Mouse (Mus musculus) embryonic facial prominence, embryonic 12.5 days (tissue): ENCODE measurements around the gene Nup188. TPM values are rescaled to one million over a fixed set of nuclear protein-coding genes. Genes with fewer than 3 reads are reported as not detected.

ENCODE experiments used
- ATAC-seq: fragments of 200-750 bp; cut with Nextera tagmentation; 2 replicates; pipeline ENCODE4 v1.8.0; 2017; ENCODE audit not compliant: insufficient number of reproducible peaks, insufficient read depth, low FRiP score, low TSS enrichment
- H3K27ac ChIP-seq: fragments of 300-500 bp; sonication (generic); 2 replicates; pipeline ENCODE4 v1.5.1; 2016; ENCODE audit warnings: mild to moderate bottlenecking
- H3K27me3 ChIP-seq: fragments of 300-500 bp; sonication (generic); 2 replicates; pipeline ENCODE4 v1.6.1; 2016; ENCODE audit warnings: mild to moderate bottlenecking, moderate library complexity
- H3K36me3 ChIP-seq: fragments of 300-500 bp; sonication (generic); 2 replicates; pipeline ENCODE4 v1.6.1; 2016; ENCODE audit warnings: mild to moderate bottlenecking
- H3K4me1 ChIP-seq: fragments of 300-500 bp; sonication (generic); 2 replicates; pipeline ENCODE4 v1.6.1; 2016
- H3K4me2 ChIP-seq: fragments of 300-500 bp; sonication (generic); replicated peaks from 2 replicates; pipeline ENCODE4 v1.6.1; 2016; ENCODE audit warnings: mild to moderate bottlenecking, moderate library complexity
- H3K4me3 ChIP-seq: fragments of 300-500 bp; sonication (generic); 2 replicates; pipeline ENCODE4 v1.5.1; 2016; ENCODE audit warnings: mild to moderate bottlenecking
- H3K9ac ChIP-seq: fragments of 300-500 bp; sonication (generic); 2 replicates; pipeline ENCODE4 v1.6.1; 2016; ENCODE audit warnings: mild to moderate bottlenecking, moderate library complexity
- H3K9me3 ChIP-seq: fragments of 300-500 bp; sonication (generic); 2 replicates; pipeline ENCODE4 v1.6.1; 2016; ENCODE audit warnings: mild to moderate bottlenecking, moderate library complexity
- WGBS: fragments of 180-500 bp; shearing (Covaris S2); methylation state at CpG from one replicate; pipeline ENCODE4 v1.1.7; 2016; 5-methylcytosine and 5-hydroxymethylcytosine counted together
- polyA plus RNA-seq: library from polyadenylated mRNA; unstranded; fragments of >200 nt; fragmentation: Nextera tagmentation; extraction: Ambion mirVana; gene quantifications from 2 replicates; pipeline ENCODE4 v1.2.1, GENCODE M21; 2016

Gene Nup188
- polyA plus RNA-seq, 1 experiment from 2014 or later, result 37.2 TPM

- H3K27me3 ChIP-seq, result no peaks in the 10 kb centered on the region
- WGBS, result 3% methylated on average over 73 of the region's 73 CpGs
These were observed 72.6 kb downstream of the Nup188 start, which contains the start of gene Sh3glb2 for GRCm38 (mm10) chr2:30358533-30359531. TSS of gene Sh3glb2 (minus strand) at chr2:30359337.

DNA sequence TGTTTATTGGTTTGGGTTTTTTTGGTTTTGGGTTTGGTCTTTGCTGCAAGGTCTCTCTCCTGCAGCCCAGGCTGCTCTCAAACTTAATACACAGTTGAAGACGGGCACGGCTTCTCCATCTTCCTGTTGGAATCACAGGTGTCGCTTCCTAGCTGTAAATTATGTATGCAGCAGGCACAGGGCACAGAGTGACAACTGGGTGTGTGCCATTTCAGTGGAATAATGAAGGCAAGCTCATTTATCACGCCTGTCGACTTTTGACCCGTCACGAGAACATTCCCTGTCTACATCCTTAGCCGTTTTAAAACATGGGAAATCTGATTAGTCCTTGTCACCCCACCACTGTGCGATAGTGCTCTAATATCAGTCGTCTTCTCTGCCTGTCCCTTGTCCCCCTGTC is 74.4 kb downstream of the Nup188 start:
- Histone ChIP-seq H3K27me3 (no peaks in the 10 kb centered on the region), H3K36me3 (no peaks in the 10 kb centered on the region), H3K4me2 (no peak overlapping the region), H3K4me3 (no peak overlapping the region), H3K9ac (no peak overlapping the region), H3K4me1 (peaks cover 33% of the 10 kb centered on the region), H3K9me3 (no peaks in the 10 kb centered on the region), H3K27ac (no peak overlapping the region)
- 75% methylated on average over 10 of the region's 10 CpGs for WGBS
- ATAC-seq, result no peak

More at GRCm38 (mm10) chr2:30358533-30359531, 72.6 kb downstream of the Nup188 start, which contains the start of gene Sh3glb2:
- H3K27ac ChIP-seq, result peak within 1 kb of the TSS; percentile 65
- peak within 1 kb of the TSS; percentile 93 for H3K4me2 ChIP-seq
- peak within 1 kb of the TSS; percentile 79 for H3K4me3 ChIP-seq
- H3K36me3 ChIP-seq, result peaks cover 7% of the 10 kb centered on the region
- H3K9ac ChIP-seq, result peak within 1 kb of the TSS; percentile 87
- ATAC-seq, result peak; percentile 62
- H3K4me1 ChIP-seq, result peaks cover 23% of the 10 kb centered on the region
- H3K9me3 ChIP-seq, result no peaks in the 10 kb centered on the region

DNA sequence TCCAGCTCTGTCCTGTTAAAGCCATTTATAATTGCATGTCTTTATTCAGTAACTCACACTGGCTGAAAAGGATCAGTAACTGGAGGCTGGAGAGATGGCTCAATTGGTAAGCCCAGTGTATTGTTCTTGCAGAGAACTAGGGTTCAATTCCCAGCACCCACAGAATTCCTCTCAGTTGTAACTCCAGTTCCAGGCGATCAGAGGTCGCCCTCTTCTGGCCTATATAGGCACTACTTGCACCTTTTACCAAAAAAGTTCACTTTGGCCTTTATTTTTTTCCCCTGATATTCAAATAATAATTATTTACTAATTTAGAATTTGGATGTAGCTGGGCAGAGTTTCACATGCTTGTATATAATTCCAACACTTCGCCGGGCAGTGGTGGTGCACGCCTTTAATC is 76.7 kb downstream of the Nup188 start:
- Histone ChIP-seq H3K9me3 (no peaks in the 10 kb centered on the region), H3K27ac (no peak overlapping the region), H3K36me3 (peaks cover 5% of the 10 kb centered on the region), H3K4me2 (no peak overlapping the region), H3K4me3 (no peak overlapping the region), H3K9ac (no peak overlapping the region), H3K4me1 (peaks cover 20% of the 10 kb centered on the region), H3K27me3 (no peaks in the 10 kb centered on the region)
- 72% methylated on average over 5 of the region's 5 CpGs for WGBS
- ATAC-seq, result no peak

GRCm38 (mm10) chr2:30363773-30364650 is 77.8 kb downstream of the Nup188 start, which contains the start of gene Miga2:
TSS of gene Miga2 (plus strand) at chr2:30364233.
- peaks cover 17% of the 10 kb centered on the region for H3K36me3 ChIP-seq

DNA sequence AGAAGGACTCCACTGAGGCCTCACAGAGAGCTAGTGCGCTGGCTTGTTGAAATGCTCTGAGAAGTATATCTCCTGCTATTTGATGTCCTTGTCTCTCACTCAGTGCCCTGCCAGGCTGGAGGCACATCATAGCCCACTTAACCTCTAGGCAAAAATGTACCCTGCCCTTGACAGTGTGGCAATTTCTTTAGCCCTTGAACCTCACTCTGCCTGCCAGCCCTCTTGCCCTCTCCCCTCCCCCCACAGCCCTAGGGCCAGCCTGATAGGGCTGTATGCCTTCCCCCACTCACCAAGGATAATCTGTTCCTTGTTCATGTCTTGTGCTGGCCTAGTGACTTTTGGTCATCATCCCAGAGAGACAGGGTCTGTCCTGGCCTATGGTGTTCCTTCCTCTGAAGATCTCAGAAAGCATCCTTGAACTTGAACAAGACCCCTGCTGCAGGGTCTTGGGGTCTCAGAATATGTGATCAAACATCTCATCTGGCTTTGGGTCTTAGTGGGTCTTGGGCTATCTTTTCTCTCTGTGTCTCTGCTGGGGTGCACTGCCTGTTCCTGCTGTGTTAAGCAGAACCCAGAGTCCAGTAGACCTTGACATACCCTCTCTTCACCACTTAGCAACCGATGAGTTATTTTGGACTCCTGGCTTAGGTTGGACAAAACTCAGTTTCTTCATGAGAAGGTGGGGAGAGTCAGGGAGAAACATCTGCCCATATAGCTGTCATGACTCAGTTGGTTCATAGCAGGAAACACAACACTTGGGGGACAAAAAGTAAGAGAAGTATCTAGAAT is 79.3 kb downstream of the Nup188 start:
- no peak for ATAC-seq
- H3K9me3 ChIP-seq, result no peaks in the 10 kb centered on the region
- peaks cover 11% of the 10 kb centered on the region for H3K4me1 ChIP-seq
- H3K4me2 ChIP-seq, result peak overlapping the region; percentile 87
- H3K36me3 ChIP-seq, result peaks cover 31% of the 10 kb centered on the region
- H3K27ac ChIP-seq, result no peak overlapping the region
- H3K4me3 ChIP-seq, result peak overlapping the region; percentile 92
- H3K27me3 ChIP-seq, result no peaks in the 10 kb centered on the region
- peak overlapping the region; percentile 88 for H3K9ac ChIP-seq
- WGBS, result 84% methylated on average over 2 of the region's 2 CpGs

More at GRCm38 (mm10) chr2:30363773-30364650, 77.8 kb downstream of the Nup188 start, which contains the start of gene Miga2:
- Histone ChIP-seq H3K27ac (peak within 1 kb of the TSS; percentile 76), H3K9ac (peak within 1 kb of the TSS; percentile 88), H3K4me1 (peaks cover 11% of the 10 kb centered on the region), H3K4me2 (peak within 1 kb of the TSS; percentile 87), H3K9me3 (no peaks in the 10 kb centered on the region), H3K27me3 (no peaks in the 10 kb centered on the region), H3K4me3 (peak within 1 kb of the TSS; percentile 92)
- ATAC-seq, result peak; percentile 98
- under 1% methylated on average over 54 of the region's 54 CpGs for WGBS

- no peak overlapping the region for H3K9ac ChIP-seq
- WGBS, result 81% methylated on average over 5 of the region's 5 CpGs
- ATAC-seq, result no peak
These were observed 80.0 kb downstream of the Nup188 start for GRCm38 (mm10) chr2:30366203-30366602.

GRCm38 (mm10) chr2:30371544-30371943 is 85.3 kb downstream of the Nup188 start:
- H3K9ac ChIP-seq, result no peak overlapping the region
- peaks cover 85% of the 10 kb centered on the region for H3K36me3 ChIP-seq
- H3K27me3 ChIP-seq, result no peaks in the 10 kb centered on the region
- no peak overlapping the region for H3K4me2 ChIP-seq
- H3K4me3 ChIP-seq, result no peak overlapping the region
- WGBS, result 92% methylated on average over 8 of the region's 8 CpGs
- no peak overlapping the region for H3K27ac ChIP-seq
- no peak for ATAC-seq
- H3K4me1 ChIP-seq, result no peaks in the 10 kb centered on the region
- no peaks in the 10 kb centered on the region for H3K9me3 ChIP-seq

More at GRCm38 (mm10) chr2:30366203-30366602, 80.0 kb downstream of the Nup188 start:
- Histone ChIP-seq H3K4me1 (peaks cover 11% of the 10 kb centered on the region), H3K36me3 (peaks cover 39% of the 10 kb centered on the region), H3K4me3 (no peak overlapping the region), H3K27ac (no peak overlapping the region), H3K9me3 (no peaks in the 10 kb centered on the region), H3K4me2 (no peak overlapping the region), H3K27me3 (no peaks in the 10 kb centered on the region)

DNA sequence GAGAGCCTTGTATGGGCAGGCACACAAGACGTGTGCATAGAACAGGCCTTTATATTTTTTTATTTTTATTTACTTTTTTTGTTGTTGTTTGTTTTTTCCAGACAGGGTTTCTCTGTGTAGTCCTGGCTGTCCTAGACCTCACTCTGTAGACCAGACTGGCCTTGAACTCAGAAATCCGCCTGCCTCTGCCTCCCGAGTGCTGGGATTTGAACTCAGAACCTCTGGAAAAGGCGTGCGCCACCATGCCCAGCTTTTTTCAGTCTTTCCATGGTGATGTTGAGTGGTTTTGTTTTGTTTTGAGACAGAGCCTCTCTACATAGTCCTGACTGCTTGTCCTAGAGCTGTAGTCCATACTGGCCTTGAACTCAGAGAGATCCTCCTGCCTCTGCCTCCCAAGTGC is 86.5 kb downstream of the Nup188 start:
- H3K4me1 ChIP-seq, result no peaks in the 10 kb centered on the region
- H3K9ac ChIP-seq, result no peak overlapping the region
- no peaks in the 10 kb centered on the region for H3K27me3 ChIP-seq
- peaks cover 92% of the 10 kb centered on the region for H3K36me3 ChIP-seq
- no peak for ATAC-seq
- no peak overlapping the region for H3K27ac ChIP-seq
- H3K9me3 ChIP-seq, result no peaks in the 10 kb centered on the region
- no peak overlapping the region for H3K4me2 ChIP-seq
- H3K4me3 ChIP-seq, result no peak overlapping the region
- WGBS, result 96% methylated on average over 5 of the region's 5 CpGs

DNA sequence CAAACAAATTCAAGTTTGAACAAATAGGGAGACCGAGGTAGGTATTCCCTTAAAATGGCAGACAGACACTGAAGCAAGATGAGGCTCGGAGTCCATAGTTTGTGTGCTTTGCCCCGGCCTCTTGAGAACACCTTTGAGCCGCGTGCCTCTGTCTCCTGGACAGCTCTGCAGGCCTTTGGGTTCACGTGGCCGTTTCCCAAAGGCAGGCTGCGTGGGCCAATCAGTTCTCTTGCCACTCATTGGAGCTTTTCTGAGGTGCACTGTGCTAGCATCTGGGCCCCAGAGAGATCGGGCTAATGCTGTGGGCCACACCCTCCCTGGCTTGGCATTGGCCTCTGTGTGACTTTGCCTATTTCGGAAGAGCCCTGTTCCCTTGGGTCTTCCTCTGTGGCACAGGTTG is 89.7 kb downstream of the Nup188 start:
- Histone ChIP-seq H3K36me3 (peaks cover 91% of the 10 kb centered on the region), H3K4me1 (no peaks in the 10 kb centered on the region), H3K27ac (no peak overlapping the region), H3K9me3 (no peaks in the 10 kb centered on the region), H3K27me3 (no peaks in the 10 kb centered on the region), H3K4me3 (no peak overlapping the region), H3K4me2 (no peak overlapping the region), H3K9ac (no peak overlapping the region)
- 88% methylated on average over 10 of the region's 10 CpGs for WGBS
- no peak for ATAC-seq

GRCm38 (mm10) chr2:30377721-30378120 is 91.5 kb downstream of the Nup188 start:
- Histone ChIP-seq H3K9ac (no peak overlapping the region), H3K4me3 (no peak overlapping the region), H3K36me3 (peaks cover 92% of the 10 kb centered on the region), H3K4me1 (no peaks in the 10 kb centered on the region), H3K9me3 (no peaks in the 10 kb centered on the region), H3K27me3 (no peaks in the 10 kb centered on the region), H3K27ac (no peak overlapping the region), H3K4me2 (no peak overlapping the region)
- 79% methylated on average over 5 of the region's 5 CpGs for WGBS
- ATAC-seq, result no peak; the same call in 1 of the 2 replicates

GRCm38 (mm10) chr2:30379307-30379706 is 93.1 kb downstream of the Nup188 start:
- no peak overlapping the region for H3K27ac ChIP-seq
- no peaks in the 10 kb centered on the region for H3K4me1 ChIP-seq
- H3K9me3 ChIP-seq, result no peaks in the 10 kb centered on the region
- no peak for ATAC-seq
- peaks cover 92% of the 10 kb centered on the region for H3K36me3 ChIP-seq
- WGBS, result 86% methylated on average over 7 of the region's 7 CpGs
- H3K4me2 ChIP-seq, result no peak overlapping the region
- no peaks in the 10 kb centered on the region for H3K27me3 ChIP-seq
- no peak overlapping the region for H3K9ac ChIP-seq
- no peak overlapping the region for H3K4me3 ChIP-seq
